Mouse (Mus musculus) adrenal gland (tissue): ENCODE data around the gene Gm12184.

ENCODE experiments used
- intact Hi-C: fragments of 180-260 bp; cut with DNase I; formaldehyde crosslinking; loops from one replicate; pipeline ENCODE4 v1.15.1; 2025

The Gm12184 gene

DNA sequence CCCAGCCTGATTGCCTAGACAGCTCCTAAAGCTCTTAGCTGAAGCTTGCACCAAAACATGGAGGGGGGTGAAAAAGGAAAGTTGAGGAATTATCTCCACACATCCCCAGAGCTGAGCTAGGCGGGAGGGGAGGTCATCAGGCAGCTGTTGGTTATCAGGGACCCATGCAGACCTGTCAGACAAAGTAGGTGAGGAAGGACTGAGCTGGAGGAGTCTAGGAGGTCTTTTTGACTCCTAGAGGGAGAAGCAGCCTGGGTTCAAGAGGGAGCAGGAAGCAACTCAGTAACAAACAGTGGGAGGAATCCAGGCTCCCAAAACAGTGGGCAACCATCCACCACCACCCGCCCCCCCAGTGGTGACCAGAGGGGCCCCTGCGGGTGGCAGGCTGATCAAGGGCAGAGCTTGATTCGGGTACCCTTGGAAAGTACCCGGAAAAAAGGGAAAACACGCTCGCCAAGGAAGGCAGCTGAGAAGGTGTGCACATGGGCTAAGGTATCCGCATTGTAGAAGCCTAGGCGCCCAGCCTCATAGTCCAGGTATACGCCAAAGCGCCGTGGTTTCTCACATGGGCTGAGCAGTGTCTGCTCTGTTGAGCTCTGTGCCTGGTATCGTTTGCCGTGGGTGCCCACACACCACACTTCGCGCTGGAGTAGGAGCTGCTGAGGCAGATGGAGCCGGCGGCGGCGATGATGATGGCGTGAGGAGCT, 19.4 kb downstream of the Gm12184 start:
- intact Hi-C loops = no loop called here

DNA sequence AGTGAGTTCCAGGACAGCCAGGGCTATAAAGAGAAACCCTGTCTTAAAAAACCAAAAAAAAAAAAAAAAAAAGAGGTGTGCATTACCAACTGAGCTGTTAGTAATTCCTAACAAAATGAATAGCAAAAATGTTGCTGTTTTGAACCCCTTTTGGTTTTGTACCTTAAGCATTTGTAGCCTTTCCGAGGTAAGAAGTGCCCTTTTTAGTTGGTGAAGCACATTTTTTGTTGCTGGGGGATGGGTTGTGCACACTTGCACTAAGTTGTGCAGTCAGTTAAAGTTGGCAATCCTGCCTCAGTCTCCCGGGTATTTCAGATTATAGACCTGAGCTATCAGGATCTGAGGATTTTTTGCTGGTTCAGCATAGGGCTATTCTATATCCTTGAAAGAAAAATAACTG, 21.5 kb downstream of the Gm12184 start:
- intact Hi-C loops = no loop called here

DNA sequence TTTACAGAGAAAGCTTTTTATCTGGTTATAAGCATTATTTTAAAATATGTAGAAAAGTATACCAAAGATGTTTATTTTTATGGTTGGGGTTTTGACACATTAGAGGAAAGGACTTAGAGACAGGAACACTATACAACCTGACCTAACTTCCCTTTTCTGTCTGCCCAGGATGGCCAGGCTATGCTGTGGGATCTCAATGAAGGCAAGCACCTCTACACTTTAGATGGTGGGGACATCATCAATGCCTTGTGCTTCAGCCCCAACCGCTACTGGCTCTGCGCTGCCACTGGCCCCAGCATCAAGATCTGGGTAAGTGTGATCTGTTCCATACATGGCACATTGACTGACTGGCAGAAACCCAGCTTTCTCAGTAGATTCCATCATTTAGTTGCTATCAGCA, 22.5 kb downstream of the Gm12184 start:
- intact Hi-C loops = no loop called here

DNA sequence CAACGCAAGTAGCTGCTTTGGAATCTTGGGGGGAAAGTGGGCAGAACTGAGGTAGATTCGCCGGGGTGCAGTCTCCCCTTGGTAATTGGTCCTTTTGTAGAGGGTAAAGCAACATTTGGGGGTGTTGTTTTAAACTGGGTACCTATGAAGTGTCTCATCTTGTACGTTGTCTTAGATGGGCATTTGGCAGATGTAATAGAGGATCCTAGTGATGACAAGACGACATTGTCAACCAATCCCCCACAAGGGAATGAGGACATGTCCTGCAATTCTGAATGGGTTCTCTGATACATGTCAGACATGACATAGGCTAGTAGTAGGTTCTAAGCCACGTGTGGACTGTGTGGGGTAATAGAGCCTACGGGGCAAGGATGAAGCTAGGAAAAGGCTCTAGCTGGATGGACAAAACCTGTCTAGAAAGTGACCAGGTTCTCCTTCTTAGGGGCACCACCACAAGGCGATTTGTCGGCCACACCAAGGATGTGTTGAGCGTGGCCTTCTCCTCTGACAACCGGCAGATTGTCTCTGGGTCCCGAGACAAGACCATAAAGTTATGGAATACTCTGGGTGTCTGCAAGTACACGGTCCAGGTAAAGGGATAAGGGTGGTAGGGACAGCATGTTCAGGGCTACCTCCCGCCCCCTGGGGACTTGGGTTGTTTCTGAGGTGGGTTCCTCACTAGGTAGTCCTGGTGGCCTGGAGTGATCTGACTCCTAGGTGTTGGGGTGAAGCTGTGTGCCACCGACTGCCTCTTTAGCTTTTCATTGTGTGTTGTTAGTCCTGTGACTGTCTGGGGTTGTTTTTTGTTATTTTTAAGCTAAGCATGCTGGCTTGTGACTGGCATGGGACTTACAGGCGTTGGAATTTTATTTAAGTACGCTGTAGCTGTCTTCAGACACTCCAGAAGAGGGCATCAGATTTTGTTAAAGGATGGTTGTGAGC, 24.4 kb downstream of the Gm12184 start:
- intact Hi-C loops = loop anchor here (2.0 kb wide), 1 partner anchor 13 kb away; no protein-coding TSS in a partner anchor

DNA sequence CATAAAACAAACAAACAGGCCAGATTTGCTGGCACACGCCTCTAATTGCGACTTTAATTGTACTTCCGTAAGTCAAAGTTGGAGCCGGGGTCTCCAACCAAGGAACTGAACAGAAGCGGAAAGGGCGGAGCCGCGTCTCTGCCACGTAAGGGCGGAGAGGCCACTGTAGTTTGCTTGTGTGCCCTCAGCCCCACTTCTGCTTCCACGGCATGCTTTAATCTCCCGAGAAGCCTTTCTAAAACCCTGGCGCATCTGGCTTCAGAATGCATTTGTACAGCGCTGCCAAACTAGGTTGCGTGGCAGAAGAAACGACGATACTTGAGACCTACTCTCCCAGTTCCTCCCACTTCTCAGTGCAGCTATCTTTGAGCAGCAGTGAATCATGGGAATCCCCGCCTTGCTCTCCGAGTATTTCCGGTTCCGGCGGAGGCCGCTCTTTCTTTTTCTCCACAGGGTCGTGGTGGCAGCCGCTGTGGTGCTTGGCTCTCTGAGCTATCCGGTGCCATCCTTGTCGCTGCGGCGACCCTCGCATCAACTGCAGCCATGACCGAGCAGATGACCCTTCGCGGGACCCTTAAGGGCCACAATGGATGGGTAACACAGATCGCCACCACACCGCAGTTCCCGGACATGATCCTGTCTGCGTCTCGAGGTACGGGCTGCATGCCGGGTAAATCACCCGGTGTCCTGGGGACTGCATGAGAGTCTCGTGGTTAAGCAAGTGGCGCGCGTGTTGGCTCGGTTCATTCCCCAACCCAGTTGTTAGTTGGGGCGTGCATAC, 26.3 kb downstream of the Gm12184 start, which contains the start of gene Rack1:
Rack1 (plus strand) TSS at position 412 of the 781 bp plus-strand sequence.
- intact Hi-C loops = loop anchor here (2.0 to 10.0 kb wide), 2 partner anchors 15 to 455 kb away; no protein-coding TSS in a partner anchor

DNA sequence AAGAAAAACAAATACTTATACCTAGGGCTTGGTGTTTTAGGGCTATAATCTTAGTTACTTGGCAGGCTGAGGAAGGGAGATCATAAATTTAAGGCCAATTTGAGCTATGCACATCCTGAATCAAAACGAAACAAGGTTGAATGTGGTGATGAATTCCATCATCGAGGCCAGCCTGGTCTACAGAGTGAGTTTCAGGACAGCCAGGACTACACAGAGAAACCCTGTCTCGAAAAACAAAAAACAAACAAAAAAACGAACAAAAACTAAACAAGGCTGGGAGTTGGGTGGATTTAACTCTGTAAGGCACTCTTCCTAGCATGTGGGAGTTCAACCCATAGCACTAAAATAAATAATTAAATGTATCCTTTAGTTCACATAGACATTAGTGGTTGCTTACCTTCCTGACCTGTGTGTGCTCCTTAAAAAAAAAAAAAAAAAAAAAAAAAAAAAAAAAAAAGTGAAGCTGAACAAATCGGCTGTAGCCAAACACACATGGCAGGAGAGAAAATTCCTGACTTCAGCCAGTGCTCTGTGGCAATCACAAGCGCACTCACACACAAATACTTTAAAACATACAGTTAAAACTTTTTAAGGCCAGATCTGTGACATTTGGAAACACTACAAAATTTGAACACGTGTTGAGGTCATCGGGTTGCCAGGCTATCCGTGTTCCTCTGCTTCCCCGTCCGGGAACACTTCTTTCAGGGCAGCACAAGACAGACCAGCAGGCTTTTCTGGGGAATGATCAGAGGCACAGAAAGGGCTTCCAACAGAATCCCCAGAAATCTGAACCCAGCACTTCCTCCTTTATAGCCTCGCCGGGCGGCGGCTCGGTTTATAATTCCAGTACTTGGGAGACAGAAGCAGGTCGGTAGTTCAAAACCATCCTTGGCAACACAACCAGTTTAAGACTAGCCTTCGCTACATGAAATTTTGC, 27.2 kb downstream of the Gm12184 start:
- intact Hi-C loops = loop anchor here (10.0 kb wide), 1 partner anchor 456 kb away; no protein-coding TSS in a partner anchor

DNA sequence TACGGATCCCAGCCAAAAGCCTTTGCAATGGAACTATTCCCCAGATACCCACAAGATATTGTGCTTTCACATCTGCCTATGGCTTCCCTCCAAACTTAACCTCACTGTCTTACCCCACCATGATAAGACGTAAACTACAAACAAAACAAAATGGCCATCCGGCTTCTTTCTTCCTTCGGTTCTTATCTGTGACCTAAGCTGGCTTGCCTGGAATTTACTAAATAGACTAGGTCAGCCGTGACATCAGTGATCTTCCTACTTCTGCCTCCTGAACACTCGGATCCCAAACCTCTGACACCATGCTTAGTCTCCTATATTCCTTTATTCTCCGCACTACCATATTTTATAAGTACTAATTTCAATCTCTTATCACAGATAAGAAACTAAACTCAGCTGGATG, 28.1 kb downstream of the Gm12184 start:
- intact Hi-C loops = loop anchor here (10.0 kb wide), 1 partner anchor 456 kb away; no protein-coding TSS in a partner anchor

DNA sequence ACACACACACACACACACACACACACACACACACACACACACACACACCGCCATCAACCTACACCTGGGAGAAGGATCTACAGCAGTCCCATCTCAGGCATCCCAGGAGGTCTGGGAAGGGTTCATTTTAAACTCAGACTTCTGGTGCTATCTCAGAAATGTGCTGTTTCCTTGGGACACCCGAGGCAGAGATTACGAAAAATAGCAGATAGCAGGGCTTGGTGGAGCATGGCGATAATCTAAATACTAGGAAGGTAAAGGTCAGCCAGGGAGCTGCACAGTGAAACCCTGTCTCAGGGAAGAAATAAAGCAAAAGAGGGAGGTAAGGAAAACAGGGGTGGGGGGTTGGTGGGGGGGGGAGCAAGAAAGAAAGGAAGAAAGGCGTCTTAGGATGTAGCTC, 29.2 kb downstream of the Gm12184 start:
- intact Hi-C loops = loop anchor here (10.0 kb wide), 1 partner anchor 458 kb away; no protein-coding TSS in a partner anchor

DNA sequence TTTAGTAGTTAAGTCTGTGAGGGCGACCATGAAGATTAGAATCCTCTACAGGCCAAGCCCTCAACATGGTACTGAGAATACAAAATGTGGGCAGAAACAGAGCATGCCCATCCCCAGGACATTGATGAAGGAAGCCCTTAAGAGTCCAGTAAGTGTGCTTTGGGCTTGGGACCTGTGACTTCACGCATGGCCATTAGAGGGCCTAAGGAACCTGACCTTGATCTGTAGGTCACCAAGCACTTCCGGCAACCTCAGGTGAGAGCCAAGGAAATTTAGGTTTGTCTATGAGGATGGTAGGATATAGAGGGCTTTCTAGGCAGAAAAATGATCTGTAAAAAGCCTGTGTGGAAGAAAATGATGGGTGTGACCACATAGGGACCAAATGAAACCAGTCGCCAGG, 30.2 kb downstream of the Gm12184 start:
- intact Hi-C loops = loop anchor here (10.0 kb wide), 1 partner anchor 459 kb away; no protein-coding TSS in a partner anchor

DNA sequence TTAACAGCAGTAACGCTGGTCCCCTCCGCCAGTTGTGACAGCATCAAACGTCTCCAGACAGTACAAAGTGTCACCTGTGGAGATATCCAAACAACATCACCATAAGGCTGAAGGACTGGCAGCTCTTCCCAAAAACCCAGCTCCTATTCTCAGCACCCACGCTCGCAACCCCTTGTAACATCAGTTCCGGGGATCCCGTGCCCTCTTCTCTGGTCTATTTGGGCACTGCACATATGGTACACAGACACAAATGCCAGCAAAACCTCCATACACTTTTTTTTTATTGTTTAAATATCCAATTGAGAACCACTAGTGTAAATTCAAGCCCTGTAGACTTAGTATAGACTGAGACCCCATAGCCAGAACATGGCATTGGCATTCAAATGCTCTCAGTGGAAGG, 31.2 kb downstream of the Gm12184 start:
- intact Hi-C loops = loop anchor here (10.0 kb wide), 1 partner anchor 460 kb away; no protein-coding TSS in a partner anchor

DNA sequence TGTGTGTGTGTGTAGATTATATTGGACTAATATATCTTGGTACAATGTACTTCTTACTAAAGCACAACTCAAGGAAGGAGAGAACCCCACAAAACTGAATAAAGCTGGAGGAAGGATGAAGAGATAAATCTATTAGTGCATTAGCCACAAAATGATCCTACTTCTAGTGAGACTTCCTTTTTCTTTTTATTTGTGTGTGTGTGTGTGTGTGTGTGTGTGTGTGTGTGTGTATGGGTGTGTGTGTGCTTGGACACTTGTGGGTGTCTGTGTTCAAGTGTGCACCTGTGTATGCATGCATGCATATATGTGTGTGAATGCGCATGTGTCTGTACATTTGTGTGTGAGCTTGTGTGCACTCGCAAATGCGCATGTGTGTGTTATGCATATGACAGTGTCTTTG, 33.3 kb downstream of the Gm12184 start:
- intact Hi-C loops = loop anchor here (5.0 to 10.0 kb wide), 2 partner anchors 309 to 462 kb away; no protein-coding TSS in a partner anchor

DNA sequence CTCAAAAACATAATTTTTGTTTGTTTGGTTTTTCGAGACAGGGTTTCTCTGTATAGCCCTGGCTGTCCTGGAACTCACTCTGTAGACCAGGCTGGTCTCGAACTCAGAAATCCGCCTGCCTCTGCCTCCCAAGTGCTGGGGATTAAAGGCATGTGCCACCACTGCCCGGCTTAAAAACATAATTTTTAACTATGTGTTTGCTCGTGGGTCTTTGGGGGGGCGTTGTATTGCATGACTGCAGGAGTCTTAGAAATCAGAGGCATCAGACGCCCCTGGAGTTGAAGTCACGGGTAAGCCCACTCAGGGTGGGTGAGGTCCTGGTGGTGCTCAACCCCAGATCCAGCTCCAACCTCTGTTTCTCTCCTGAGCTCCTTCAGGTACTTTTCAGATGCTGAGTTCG, 34.6 kb downstream of the Gm12184 start:
- intact Hi-C loops = loop anchor here (5.0 to 10.0 kb wide), 2 partner anchors 310 to 463 kb away; no protein-coding TSS in a partner anchor

DNA sequence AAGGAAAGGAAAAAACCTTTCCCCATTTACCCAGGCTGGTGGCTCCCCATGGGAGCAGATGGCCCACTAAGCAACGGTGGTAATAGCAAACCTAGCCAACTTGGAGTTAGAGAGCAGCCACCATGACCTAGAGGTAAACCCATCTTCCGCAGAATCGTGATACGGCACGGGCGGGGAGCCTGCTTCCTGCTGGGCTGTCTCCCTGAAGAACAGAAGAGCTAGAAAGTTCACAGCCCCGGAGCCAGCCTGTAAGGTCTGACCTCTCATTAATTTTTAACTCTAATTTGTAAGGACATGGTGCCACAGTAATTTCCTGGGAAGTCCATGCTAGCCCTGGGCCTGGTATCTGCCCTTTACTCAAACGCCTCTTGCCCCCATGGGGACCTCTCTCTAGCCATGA, 35.5 kb downstream of the Gm12184 start:
- intact Hi-C loops = loop anchor here (1.0 to 10.0 kb wide), 3 partner anchors 68 to 464 kb away; no protein-coding TSS in a partner anchor

DNA sequence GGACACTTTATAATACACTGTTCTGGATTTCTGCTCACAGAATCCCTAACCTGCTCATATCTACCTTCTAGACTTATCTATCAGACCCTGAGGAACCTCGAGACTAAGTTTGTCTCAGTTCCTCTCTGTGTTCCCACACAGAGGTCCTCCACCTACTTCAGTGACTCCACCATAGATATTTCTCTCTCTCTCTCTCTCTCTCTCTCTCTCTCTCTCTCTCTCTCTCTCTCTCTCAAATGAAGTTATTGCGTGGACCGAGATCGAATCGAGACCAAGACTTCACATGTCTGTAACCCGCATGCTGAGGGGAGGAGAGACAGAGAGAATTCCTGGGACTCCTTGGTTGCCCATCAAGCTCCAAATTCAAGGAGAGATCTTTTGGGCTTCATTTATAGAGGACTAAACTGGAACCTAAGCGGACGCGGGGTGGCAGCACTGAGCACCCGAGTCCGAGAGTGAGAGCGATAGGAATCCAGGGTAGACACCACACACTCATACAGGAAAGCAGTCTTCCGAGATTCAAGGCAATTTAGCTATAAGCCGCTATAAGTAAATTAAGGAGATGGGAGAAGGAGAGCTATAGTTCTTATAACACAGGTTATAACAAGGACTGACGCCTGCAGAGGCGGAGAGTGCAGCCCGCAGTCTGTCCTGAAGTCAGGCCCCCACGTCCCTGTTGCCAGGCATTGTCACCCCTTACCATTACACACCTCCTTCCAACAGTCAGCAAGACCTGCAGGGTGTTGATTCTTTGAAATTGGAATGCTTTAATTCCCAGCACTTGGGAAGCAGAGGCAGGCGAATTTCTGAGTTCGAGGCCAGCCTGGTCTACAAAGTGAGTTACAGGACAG, 36.3 kb downstream of the Gm12184 start:
- intact Hi-C loops = loop anchor here (1.0 to 10.0 kb wide), 3 partner anchors 69 to 465 kb away; no protein-coding TSS in a partner anchor

DNA sequence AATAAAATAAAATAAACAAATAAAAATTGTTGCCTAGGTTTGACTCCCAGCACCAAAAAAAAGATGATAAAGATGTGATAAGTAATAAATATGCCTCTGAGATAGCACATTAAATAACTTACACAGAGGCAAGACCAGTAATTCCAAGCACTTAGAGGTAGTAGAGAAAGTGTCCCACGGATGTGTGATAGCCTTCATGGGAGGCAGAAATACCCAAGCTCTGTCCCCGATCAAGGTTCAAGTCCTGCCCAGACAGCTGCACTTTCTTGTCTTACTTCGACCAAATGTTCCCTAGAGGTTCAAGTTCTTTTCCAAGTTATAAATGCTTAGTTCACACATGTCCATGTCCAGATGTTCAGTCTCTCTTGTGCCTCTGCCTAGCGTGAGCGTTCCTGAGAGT, 37.2 kb downstream of the Gm12184 start:
- intact Hi-C loops = no loop called here

DNA sequence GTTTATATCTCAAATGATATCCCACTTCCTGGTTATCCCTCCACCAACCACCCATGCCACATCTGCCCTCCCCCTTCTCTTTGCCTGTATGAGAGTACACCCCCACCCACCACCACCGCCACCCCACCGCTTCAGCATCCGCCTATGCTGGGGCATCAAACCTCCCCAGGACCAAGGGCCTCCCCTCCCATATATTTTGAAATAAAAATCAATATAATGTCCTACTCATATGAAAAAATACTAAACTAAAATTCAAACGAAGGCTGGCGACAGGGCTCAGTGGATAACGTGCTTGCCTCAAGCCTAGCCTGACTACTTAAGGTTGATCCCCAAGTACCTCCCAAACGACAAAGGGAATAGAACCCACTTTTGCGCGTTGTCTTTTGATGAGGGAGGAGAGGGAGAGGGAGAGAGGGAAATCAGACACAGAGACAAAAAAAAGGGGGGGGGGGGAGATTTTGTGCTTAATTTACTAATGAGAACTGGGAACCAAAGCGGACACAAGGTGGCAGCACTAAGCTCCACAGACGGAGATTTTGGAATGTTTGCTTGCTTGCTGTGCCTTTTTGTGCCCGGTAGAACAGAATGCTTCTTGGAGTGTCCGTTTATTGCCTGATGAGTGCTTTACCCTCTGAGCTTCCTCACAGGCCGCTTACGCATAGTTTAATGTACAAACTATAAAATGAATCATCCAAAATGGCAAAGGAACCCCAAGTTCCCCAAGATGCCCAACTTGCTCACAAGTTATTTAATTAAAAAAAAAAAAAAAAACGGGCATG, 38.0 kb downstream of the Gm12184 start:
- intact Hi-C loops = no loop called here

DNA sequence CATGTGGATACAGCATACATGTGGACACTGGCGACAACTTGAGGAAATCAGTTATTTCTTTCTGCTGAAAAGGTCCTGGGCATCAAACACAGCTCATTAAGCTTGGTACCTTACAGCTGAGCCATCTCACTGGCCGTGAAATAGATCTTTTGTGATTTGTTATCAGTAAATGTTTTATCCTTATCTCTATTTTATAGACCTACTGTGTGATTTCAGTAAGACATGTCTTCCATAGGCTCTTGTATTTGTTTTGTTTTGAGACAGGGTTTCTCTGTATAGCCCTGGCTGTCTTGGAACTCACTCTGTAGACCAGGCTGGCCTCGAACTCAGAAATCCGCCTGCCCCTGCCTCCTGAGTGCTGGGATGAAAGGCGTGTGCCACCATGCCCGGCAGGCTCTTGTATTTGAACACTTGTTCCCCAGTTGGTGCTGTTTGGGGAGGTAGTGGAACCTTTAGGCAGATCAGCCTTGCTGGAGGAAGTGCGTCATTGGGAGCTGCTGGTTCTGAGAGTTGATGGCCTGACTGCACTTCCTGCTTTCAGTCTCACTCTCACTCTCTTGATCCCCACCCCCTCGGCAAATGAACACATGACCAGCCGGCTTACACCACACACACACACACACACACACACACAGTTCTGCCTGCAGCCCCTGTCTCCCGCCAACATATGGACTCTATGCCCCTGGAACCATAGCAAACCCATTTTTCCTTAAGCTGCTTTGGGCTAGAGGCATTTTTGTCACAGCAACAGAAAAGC, 38.8 kb downstream of the Gm12184 start:
- intact Hi-C loops = no loop called here
